Mouse (Mus musculus) bone marrow, adult 2 months (tissue): ENCODE measurements at regions not wholly inside any gene's neighbourhood (a gene's known extent, or its start where the extent isn't known, plus 50 kb on each side); places are given as distances from the start of the nearest gene placed in this dataset.

Source experiments
- CTCF ChIP-seq: fragments of 200-500 bp; IDR thresholded peaks from 2 replicates; pipeline ENCODE4 v1.5.1; 2011; ENCODE audit warnings: low read length, control low read depth; ENCODE audit not compliant: control insufficient read depth, insufficient read depth
- POLR2A ChIP-seq: fragments of 200-500 bp; IDR thresholded peaks from 2 replicates; pipeline ENCODE4 v1.6.1; 2011; ENCODE audit warnings: low read depth, mild to moderate bottlenecking, control low read depth, low read length, borderline replicate concordance; ENCODE audit not compliant: control insufficient read depth

GRCm38 (mm10) chr14:76279561-76279960, 135.2 kb upstream of the Tsc22d1 start:
- no peak for TF ChIP-seq CTCF
- TF ChIP-seq POLR2A = no peak
